Mouse (Mus musculus): Measurements from ENCODE around the gene Nfia.
A peak's percentile ranks its signal among the peaks of the same experiment; 100 is the strongest.

The Nfia gene

GRCm38 (mm10) chr4:98004986-98005385 lies 232.5 kb downstream of the Nfia start:
- no peak for DNase-seq (ENCODE audit: low read depth)

- no peak for DNase-seq (ENCODE audit: low read depth)
Observed at GRCm38 (mm10) chr4:98008814-98009368, 236.4 kb downstream of the Nfia start.

- no peak for DNase-seq (ENCODE audit: low read depth)
Observed at GRCm38 (mm10) chr4:98009966-98010365, 237.4 kb downstream of the Nfia start.

GRCm38 (mm10) chr4:98019811-98020210 lies 247.3 kb downstream of the Nfia start:
- no peak for DNase-seq (ENCODE audit: low read depth)

DNA sequence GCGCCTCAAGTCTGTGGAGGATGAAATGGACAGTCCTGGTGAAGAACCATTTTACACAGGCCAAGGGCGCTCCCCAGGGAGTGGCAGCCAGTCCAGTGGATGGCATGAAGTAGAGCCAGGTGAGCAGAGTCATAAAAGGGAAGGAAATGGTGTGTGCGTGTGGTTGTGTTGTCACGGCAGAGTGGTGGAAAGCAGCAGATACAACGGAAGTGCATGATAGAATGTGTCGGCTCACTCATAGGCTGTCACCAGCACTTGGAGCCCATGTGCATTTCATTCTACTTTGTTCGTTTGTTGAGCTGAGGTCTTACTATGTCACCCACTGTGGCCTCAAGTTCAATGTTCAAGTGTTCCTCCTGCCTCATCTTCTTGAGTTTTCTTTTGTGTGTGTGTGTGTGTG lies 248.3 kb downstream of the Nfia start:
- DNase-seq (ENCODE audit: low read depth): no peak

GRCm38 (mm10) chr4:98023245-98023792 lies 250.8 kb downstream of the Nfia start:
- no peak for DNase-seq (ENCODE audit: low read depth)

- no peak for DNase-seq (ENCODE audit: low read depth)
Observed at GRCm38 (mm10) chr4:98027412-98027811, 254.9 kb downstream of the Nfia start.

- no peak for DNase-seq (ENCODE audit: low read depth)
Observed at GRCm38 (mm10) chr4:98031871-98032270, 259.3 kb downstream of the Nfia start.

DNA sequence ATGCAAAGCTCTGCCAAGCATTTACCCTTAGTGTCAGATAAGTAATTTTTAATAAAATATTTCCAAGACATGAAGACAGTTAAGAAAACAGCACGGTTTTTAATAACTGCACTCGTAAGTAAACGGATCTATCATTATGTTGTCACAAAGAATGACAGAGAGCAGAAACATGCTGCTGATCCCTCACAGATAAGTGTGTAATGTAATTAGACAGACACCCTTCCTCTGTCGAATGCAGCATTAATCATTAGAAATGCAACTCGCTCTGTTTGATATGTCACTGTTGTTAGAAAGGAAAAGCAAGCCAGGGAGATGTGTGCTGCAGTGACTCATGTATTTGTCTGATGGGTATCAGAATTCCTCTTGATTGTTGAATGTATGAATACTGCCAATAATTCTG lies 259.8 kb downstream of the Nfia start:
- no peak for DNase-seq (ENCODE audit: low read depth)

DNA sequence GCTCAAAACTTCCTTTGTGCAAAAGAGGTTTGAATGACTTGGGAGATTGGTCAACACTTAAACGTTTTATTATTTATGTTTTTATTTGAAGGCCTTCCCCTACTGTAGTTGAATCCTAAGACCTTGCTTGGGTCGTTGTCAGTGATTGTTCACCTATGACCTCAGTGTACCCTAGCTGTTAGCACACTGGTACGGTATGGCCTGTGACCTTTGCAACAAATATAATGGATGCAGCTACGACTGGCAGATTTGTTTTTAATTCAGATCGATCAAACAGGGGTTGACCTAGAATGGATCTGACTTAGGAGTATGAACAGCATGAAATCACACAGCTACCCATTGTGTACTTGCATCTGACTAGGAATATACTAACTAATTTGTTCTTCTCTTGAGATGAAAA lies 266.6 kb downstream of the Nfia start:
- DNase-seq (ENCODE audit: low read depth): no peak

- DNase-seq (ENCODE audit: low read depth): peak; percentile 20
Observed at GRCm38 (mm10) chr4:98040179-98040578, 267.6 kb downstream of the Nfia start.

GRCm38 (mm10) chr4:98044611-98045010 lies 272.1 kb downstream of the Nfia start:
- no peak for DNase-seq (ENCODE audit: low read depth)

DNA sequence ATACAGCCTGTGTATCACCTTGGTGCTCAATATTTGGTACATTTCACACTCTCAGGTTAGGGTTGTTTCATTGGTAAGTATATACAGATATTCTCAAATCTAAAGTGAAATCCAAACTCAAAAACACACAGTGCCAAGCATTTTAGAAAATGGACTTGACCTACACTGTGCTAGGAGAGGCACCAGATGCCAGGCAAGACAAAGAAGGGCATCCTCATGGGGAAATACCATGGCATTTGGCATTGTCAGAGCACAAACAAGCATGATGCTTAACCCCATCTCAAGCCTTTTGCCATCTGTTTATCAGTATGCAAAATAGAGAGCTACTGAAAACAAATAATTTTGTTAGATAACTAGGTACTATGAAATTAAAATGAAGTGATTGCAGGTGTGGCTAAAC lies 274.8 kb downstream of the Nfia start:
- no peak for DNase-seq (ENCODE audit: low read depth)

DNA sequence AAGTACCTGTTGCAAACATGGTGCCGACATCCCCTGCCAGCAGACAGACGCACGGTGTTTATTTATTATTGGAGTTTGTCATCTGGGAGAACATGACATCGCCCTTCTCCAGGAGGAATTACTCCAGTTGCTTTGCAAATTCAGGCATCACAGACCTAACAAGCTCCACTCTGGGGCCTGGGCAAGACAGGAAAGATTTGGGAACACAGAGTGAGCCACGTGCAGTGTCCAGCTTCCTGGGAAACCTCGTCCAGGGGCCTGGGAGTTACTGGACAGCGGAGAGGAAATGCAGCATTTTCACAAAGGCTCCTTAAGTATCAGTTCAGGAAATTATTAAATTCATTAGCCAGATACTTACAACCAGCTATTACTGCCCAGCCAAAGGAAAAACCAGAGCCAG lies 277.1 kb downstream of the Nfia start:
- DNase-seq (ENCODE audit: low read depth): no peak

DNA sequence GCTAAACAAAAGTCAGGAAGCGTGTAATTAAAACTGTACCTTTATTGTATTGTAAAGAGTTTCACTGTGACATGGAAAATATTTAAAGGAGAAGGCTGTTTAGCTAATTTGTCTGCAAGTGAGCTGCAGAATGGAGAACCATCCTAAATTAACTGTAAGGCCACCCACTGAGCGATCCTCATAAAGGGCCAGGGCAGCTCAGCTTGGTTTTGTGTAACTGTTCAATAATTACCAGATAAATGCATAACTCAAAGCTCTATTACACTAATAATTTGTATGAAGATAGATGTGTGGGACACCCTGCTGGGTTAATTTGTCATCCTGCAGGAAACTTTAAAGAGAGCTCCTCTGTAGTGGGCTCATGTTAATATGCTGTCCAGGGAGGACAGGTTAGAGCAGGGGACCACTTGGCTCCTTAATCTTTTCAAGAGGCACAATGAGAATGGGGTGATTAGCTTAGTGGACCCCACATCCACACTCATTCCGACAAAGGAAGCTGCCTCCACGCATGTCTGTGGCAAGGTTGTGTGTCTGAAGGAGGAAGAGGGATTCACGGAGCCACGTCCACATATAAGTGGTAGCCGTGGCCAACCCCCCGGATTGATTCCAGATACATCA lies 277.6 kb downstream of the Nfia start:
- DNase-seq (ENCODE audit: low read depth): no peak

DNA sequence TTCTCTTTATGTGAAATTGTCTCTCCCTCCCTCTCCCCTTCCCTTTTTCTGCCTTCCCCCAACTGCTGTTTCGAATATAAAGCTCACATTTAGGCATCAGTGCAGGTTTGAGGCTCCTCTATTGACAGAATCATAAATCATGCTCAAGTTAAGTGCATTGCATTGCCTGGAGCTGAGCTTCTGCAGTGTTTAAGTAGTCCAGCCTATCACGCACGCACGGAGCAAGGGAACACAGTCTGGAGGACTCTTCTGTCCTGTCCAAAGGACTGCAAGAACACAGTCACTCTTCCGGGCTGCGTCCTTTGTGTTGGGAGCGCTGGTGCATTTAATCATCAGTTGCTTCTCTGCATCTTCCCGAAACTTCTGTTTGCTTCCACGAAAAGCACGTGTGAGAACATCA lies 278.2 kb downstream of the Nfia start:
- no peak for DNase-seq (ENCODE audit: low read depth)

GRCm38 (mm10) chr4:98051326-98051725 lies 278.8 kb downstream of the Nfia start:
- DNase-seq (ENCODE audit: low read depth): no peak

DNA sequence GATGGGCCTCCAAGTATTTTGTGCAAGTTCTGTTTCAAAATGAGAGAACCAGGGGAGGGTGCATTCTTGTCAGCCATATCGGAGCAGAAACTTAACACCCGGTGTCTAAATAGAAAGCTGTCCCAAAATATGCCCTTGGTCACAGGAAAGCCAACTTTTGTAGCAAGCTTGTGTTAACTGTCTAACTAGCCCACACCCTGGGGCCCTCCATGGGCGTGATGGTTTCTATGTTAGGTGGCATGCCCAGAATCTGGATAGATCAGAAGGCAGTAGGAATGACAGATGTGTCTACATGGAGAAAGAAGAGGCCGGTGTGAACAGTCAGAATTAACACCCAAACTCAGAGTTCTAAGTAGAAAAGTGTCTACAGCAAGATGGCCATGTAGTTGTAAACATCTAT lies 282.5 kb downstream of the Nfia start:
- no peak for DNase-seq (ENCODE audit: low read depth)

GRCm38 (mm10) chr4:98056396-98057020 lies 284.0 kb downstream of the Nfia start:
- no peak for DNase-seq (ENCODE audit: low read depth)

- DNase-seq (ENCODE audit: low read depth): no peak
Observed at GRCm38 (mm10) chr4:98057246-98057645, 284.7 kb downstream of the Nfia start.

GRCm38 (mm10) chr4:98057721-98058120 lies 285.2 kb downstream of the Nfia start:
- no peak for DNase-seq (ENCODE audit: low read depth)

DNA sequence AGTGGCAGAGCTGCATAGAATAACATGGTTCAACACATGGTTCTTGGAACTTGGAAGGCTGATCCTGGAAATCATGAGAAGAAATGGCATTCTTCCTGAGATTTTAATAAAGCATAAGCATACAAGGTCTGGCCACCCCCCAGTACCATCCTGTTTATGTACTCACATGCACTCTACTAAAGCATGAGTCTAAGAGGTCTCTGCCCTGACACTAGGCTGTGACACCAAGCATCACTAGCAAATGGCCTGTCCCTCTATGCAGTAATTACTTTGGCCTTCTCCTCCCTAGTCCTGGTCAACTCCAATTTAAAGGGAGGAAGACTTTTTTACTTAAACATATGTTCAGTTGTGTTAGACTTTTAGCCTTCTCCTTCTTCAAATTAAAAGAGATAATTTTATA lies 285.6 kb downstream of the Nfia start:
- DNase-seq (ENCODE audit: low read depth): no peak

DNA sequence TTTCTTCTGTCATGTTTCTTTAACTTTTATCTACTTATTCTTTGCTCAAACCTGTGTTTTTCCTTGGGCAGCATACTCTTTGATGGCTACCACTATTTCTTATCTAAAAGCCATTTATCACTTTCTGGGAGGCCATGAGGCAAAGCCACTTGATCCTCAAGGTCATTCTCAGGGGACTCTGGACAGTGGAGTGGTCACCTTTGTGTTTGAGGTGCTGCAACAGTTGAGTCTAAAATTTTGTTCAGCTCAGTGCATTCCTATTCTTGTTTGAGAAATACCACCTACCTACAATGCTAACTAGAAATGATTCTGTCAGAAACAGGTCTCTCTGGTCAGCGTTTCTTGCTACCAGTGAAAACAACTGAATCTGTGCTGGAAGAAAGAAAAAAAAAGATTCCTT lies 288.1 kb downstream of the Nfia start:
- no peak for DNase-seq (ENCODE audit: low read depth)

- no peak for DNase-seq (ENCODE audit: low read depth)
Observed at GRCm38 (mm10) chr4:98061086-98061485, 288.6 kb downstream of the Nfia start.
